Mouse (Mus musculus) monocyte, adult 2 months (primary cell): ENCODE data around the gene Ifngr1.

ENCODE experiments used
- DNase-seq, 2 experiments: peaks; one replicate each; pipeline ENCODE4 v3.0.0; 2022; ENCODE audit warnings: low spot score in 2 of 2, low read depth in 1 of 2

Ifngr1 gene

GRCm38 (mm10) chr10:19591641-19592441, at the start of gene Ifngr1:
Gene Ifngr1, plus strand, starts transcription at chr10:19591949.
- peak; percentile 99 for DNase-seq

- DNase-seq, result no peak
Observed at GRCm38 (mm10) chr10:19546825-19547224, 44.9 kb upstream of the Ifngr1 start.

- no peak for DNase-seq
Observed at GRCm38 (mm10) chr10:19548016-19548415, 43.7 kb upstream of the Ifngr1 start.

- DNase-seq, result no peak
Observed at GRCm38 (mm10) chr10:19548491-19548890, 43.3 kb upstream of the Ifngr1 start.

GRCm38 (mm10) chr10:19551585-19551984, 40.2 kb upstream of the Ifngr1 start:
- no peak for DNase-seq

GRCm38 (mm10) chr10:19553857-19554256, 37.9 kb upstream of the Ifngr1 start:
- no peak for DNase-seq

- no peak for DNase-seq
Observed at GRCm38 (mm10) chr10:19557696-19558095, 34.1 kb upstream of the Ifngr1 start.

- no peak for DNase-seq
Observed at GRCm38 (mm10) chr10:19559565-19560165, 32.1 kb upstream of the Ifngr1 start.

- DNase-seq, result no peak
Observed at GRCm38 (mm10) chr10:19562598-19562997, 29.2 kb upstream of the Ifngr1 start.

GRCm38 (mm10) chr10:19563443-19563861, 28.3 kb upstream of the Ifngr1 start:
- no peak for DNase-seq

- DNase-seq, result no peak
Observed at GRCm38 (mm10) chr10:19567481-19567880, 24.3 kb upstream of the Ifngr1 start.

- no peak for DNase-seq
Observed at GRCm38 (mm10) chr10:19570288-19570687, 21.5 kb upstream of the Ifngr1 start.

- no peak for DNase-seq
Observed at GRCm38 (mm10) chr10:19570716-19571115, 21.0 kb upstream of the Ifngr1 start.

- no peak for DNase-seq
Observed at GRCm38 (mm10) chr10:19577571-19577970, 14.2 kb upstream of the Ifngr1 start.

GRCm38 (mm10) chr10:19578001-19578400, 13.7 kb upstream of the Ifngr1 start:
- DNase-seq, result no peak

GRCm38 (mm10) chr10:19578409-19578986, 13.3 kb upstream of the Ifngr1 start:
- no peak for DNase-seq

GRCm38 (mm10) chr10:19580660-19581059, 11.1 kb upstream of the Ifngr1 start:
- DNase-seq, result no peak

- DNase-seq, result no peak
Observed at GRCm38 (mm10) chr10:19581844-19582582, 9.7 kb upstream of the Ifngr1 start.

- DNase-seq, result no peak
Observed at GRCm38 (mm10) chr10:19582806-19583430, 8.8 kb upstream of the Ifngr1 start.

- DNase-seq, result peak in 1 of 2 experiments; percentile 68
Observed at GRCm38 (mm10) chr10:19584064-19584463, 7.7 kb upstream of the Ifngr1 start.

- no peak for DNase-seq
Observed at GRCm38 (mm10) chr10:19584846-19585245, 6.9 kb upstream of the Ifngr1 start.
